Mouse (Mus musculus) Muller cell, postnatal 12 days (primary cell): ENCODE data around the gene Ccdc27.

Experiments
- DNase-seq: peaks from one replicate; pipeline ENCODE4 v3.0.0-alpha.2; 2015; ENCODE audit errors: inconsistent ontology term

The Ccdc27 gene

DNA sequence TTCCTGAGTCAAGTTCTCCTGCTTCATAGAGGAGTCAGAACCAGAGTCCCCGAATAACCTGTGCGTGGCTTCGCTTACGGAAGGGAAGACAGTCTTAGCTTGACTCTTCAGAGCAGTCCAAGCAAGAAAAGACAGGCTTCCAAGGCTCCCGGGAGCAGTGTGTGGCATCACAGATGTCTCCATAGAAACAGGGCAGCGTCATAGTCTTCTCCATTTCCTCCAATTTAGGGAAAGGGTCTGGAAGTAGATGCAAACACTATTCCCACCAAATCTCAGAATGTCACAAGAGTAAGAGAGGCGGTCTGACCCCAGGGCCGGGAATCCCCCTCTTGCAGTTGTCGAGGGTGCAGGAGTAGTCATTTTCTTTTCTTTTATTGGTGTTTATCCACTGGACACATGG lies at the start of gene Ccdc27:
Ccdc27 (minus strand) TSS at position 101 of the 400 bp plus-strand sequence.
- no peak for DNase-seq

DNA sequence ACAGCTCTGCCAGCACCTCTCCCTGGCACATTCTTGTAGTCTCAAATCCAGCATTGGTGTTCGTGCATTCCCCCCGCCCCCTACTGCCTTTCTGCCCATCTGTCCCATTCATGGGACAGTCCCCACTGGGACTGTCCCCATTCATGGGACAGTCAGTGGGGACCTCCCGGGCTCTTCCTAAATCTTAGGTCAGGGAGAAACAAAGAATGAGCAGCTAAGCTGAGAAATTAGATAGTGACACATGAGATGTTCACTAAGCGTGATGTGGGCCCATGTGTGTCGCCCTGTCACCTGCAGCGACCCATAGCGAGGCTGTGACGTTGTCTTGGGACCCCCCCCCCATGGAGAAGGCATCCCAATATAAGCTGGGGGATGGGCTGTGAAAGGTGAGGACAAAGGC lies 48.9 kb upstream of the Ccdc27 start:
- no peak for DNase-seq

DNA sequence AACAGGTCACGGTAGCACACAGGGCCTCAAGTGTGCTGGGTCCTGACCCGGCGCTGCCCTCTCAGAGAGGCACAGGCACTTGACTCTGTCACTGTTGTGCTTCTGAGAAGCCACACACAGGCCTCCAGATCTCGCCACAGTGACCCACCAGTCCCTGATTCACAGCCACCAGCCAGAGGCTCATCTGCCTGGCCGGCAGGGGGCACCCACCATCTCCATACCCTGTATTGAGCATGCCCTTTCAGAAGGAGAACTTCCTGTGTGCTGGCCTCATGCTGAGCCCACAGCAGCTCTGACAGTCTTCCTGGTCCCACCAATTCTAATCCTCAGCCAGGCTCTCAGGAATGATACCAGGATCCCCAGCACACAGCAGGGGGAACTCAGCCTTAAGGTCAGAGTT lies 46.7 kb upstream of the Ccdc27 start:
- no peak for DNase-seq

DNA sequence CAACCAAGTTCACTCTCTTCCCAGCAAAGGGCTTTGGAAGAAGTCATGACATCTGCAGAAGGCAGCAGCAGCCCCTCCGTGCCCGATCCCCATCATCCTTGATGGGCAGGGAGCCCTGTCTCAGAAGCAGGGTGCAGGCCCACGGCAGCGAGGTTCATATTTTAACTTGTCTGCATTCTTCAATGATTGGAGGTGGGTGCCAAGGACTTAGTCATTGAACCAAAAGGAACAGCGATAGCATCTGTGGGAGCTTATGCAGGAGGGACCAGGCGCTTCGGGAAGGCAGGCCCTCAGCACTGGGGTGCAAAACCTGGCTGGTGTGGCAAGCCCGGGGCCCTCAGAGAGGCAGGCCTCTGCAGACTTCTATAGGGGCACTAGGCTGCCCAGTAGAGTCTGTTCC lies 44.0 kb upstream of the Ccdc27 start:
- no peak for DNase-seq

DNA sequence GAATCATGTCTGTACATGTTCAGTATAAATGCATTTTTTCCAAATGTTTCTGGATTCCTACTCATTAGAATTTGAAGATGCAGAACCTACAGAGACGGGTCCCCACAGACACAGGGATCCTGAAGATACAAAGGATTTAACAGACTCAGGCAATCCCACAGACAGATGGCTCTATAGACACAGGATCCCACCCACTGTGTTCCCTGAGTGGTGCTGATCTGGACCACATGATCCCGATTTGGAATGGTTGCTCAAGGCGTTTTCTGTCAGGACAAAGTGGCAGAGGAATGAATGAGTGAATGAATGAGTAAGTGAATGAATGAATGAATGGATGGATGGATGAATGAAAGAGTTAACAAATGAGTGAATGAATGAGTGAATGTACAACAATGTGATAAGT lies 43.4 kb upstream of the Ccdc27 start:
- no peak for DNase-seq

DNA sequence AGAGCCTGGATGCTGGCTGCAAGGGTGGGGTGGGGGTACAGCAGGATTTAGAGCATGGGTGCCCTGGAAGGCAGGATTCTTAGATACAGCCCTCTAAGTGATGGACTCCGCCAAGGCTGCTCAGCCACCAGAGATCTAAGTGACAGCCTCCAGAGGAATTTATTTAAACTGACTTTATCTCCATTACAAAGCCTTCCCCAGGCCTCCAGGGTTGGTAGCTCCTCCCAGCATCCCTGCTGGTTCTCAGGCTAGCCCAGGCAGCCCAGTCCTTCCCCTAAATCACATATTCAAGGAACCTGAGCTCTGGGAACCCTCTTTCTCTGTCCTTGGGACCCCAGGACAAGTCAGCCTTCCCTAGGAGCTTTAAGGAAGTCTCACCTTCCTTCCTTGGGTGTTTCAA lies 39.5 kb upstream of the Ccdc27 start:
- DNase-seq, result no peak

DNA sequence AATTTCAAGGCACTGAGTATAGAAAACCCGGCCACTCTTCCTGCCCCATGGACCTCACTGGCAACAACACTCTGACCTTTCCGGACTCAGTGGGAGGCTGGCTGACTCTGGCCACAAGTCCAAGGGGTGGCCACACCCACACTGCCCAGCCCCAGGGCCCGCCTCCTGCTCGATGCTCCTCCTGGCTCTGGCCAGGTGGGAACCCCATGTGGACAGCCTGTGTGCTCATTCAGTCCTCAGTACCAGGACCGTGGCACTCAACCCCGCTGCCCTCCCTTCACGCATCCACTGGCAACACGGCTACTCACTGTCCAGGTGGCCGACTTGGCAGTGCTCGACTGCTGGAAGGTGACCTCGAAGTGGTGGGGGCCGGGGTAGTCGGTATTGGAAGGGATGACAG lies 38.5 kb upstream of the Ccdc27 start:
- DNase-seq, result no peak

DNA sequence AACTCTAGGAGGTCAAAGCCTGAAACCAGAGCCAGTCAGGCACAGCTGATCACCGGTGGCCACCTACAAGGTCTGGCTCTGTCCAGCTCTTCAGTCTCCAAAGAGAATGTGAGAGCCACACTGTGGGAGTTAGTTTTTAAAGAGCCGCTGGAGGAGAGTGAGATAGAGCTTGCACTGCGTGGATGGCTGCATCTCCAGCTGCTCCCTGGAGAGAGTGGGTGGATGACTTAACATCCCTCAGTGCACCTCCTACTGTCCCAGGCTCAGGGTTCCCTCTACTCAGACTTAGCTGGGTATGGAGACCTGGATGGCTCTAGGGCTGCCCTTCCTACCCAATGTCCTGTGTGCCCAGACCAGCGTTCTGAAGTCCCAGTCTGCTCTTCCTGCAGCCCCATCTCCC lies 37.7 kb upstream of the Ccdc27 start:
- no peak for DNase-seq

DNA sequence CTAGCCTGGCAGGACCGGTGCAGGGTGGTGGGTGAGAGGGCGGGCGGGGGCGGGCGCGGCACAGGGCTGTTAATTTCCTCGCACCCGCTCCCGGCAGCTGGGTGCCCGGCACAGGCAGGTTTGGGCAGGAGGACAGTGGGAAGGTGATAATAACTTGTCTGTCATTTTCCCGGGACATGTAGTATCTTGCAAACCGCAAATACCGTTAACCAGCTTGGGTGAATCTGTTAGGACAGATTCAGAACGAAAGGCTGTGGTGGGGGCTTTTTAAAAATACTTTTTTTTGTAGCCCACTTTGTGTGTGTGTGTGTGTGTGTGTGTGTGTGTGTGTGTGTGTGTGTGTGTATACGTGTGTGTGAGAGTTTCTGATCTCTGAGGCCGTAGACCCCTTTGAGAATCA lies 29.5 kb upstream of the Ccdc27 start:
- no peak for DNase-seq

DNA sequence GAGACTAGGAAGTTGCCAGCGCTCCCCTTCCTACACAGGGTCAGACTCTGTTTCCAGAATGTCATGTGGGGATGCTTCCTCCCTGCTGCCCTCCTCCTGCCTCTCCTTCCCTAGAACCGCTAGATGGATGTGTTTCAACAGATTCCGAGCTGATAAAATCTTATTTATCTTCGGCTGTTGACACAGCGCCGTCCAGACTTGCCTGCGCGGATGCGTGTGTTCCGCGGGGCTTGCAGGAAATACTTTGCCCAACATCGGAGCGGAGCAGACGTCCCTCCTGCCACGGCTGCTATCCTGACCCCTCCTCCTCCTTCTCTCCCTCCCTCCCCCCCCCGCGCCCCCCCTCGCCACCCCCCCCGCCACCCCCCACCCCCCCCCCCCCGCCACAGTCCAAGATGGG lies 29.0 kb upstream of the Ccdc27 start:
- DNase-seq, result no peak

DNA sequence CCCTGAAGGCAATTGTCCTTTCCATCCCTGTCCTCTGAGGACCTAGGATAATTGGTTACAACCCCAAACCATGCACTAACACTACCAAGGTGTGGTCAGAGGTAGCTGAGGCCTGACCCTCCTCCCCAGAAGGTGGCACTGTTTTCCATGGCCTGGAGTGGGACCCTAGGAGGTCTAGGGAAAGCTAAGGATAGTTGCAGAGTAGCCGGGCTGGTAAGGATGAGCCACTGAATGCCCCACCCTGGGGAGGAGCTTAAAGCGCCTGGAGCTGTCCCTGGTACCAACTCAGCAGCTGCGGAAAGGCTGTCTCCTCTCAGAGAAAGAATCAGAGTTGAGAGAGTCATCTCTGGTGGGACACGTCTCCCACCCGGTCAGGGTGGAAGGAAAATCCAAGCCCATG lies 28.4 kb upstream of the Ccdc27 start:
- DNase-seq, result peak; percentile 56

DNA sequence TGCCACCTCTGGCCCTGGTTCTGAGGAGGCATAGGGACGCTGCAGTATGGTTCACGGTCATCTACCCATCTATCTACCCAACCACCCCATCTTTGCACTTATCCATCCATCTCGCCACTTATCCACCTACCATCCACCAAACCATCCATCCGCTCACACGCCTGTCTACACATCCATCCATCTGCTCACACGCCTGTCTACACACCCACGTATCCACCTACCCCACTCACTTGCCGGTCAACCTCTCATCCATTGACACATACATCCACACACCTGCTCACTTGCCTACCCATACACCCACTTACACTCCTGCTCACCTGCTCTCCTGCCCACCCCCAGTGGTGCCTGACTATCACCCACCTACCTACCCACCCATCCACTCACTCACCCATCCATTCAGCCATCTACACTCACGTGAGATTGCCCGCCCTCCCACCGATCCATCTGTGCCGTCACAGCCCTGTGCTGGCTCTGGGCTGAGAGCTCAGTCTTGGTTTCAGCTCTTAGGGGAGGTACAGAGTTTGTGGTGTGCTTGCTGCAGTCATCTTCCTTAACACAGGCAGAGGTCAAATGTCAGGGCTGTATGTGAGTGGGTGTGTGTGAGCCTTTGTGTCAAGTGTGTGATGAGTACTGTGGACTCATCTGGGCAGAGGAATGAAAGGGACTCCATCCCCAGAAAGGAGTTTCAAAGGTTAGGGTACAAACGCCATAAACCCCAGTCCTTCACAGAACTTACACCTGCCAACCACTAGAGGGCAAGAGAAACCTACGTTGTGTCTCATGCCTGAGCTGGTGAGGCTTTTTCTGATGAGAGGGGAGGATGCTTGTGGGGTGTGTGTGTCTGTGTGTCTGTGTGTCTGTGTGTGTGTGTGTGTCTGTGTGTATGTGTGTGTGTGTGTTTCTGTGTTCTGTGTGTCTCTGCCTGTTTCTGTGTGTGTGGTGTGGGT lies 22.6 kb upstream of the Ccdc27 start:
- peak; percentile 41 for DNase-seq

DNA sequence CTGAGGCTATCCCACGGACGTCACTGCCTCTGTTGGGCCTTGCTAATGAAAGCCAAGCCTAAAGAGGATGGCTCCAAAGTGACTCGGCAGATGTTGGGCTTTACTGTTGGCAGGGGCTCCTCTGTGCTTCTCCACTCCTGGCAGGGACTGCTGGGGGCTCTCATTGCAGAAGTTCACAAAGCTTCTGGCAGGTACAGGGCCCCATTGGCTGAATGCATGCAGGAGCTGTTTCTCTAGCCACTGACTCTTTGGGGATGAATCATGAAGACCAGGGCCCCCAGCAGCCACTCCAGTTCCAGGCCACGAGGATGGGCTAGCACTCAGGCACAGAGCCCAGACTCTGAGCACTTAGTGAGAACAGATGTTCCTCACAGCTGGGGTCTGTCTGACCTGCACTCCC lies 15.2 kb upstream of the Ccdc27 start:
- no peak for DNase-seq

DNA sequence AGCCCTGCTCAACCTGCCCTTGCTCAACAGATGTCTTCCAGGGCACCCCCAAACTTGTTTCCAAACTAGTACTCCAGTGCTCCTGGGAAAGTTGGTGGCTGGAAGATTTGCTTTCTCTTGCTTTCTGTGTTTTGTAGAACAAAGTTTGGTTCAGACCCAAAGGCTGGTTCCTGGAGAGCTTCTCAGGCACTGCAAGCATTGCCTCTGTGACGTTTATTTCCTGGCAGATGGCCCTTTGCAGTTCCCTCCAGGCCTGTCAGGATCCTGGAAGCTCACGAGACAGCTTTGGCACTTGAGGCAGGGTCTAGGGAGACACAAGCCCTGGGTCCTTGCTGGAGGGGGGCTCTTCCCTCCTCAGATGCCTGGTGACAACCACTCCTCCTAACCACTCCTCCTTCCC lies 14.2 kb upstream of the Ccdc27 start:
- no peak for DNase-seq

DNA sequence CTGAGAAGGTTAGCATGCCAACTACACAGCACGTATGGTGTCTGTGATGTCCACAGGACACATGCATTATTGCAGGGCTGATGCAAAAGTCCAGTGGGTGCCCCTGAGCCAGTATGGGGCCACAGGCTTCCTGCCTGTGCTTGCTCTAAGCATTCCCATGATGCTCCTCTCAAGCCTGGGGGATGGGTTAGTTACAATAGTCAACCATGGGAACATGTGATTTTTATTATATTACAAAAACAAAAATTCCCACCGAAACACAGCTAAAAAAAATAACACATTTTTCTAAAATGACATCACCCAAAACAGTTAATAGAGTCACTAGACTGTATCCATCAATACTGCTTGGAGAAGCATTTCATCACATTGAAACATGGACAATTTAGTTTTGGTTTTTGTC lies 13.6 kb upstream of the Ccdc27 start:
- no peak for DNase-seq

DNA sequence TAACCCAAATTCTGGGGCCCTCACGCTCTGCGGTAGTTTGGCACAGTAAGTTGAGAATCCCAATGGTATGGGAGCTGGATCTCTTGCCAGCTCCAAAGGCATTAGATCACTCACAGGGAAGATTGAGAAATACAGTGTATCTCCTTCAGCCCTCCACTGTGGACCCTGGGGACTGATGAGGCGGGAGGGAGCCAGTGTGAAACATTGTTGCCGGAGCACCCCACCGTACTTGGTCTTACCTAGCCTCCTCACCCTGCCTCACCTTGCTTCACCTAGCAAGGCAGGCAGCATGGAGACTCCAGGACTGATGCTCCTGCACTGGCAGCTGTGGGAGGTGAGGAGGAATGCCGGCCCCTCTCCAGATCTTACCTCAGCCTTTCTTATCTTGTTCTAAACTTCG lies 13.0 kb upstream of the Ccdc27 start:
- DNase-seq, result no peak

DNA sequence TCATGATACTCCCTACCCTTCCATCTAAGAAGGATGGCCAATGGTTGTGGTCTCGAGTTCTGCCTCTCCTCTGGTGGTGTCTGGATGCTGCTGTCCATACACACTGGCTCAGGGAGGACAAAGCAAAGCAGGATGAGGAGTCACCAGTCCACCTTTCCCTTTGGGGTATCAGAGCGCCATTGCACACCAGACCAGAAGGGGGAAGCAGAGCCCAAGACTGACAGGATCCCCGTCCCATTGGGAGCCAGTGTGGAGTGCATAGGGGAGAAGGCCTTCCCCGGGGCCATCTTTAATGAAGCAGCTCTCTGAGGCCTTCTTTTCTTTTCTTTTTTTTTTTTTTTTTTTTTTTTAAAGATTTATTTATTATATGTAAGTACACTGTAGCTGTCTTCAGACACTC lies 10.6 kb upstream of the Ccdc27 start:
- DNase-seq, result no peak

DNA sequence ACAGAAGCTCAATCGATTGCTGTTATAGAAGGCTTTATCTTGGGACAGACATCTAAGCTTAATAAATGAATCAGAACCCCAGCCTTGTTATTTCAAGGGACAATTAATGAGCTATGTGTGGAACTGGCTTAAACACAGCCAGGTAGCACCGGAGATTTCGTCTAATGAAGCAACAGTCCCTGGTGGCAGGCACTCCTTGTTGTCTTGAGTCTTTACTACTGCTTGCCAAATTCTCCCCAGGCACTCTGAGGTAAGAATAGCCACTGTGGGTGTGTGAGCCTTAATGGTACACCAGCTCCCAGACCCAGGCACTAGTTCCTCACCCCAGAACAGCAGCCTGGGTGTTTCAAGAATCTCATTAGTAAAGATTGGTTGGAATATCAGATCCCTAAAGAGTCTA lies 8.9 kb upstream of the Ccdc27 start:
- DNase-seq, result no peak

DNA sequence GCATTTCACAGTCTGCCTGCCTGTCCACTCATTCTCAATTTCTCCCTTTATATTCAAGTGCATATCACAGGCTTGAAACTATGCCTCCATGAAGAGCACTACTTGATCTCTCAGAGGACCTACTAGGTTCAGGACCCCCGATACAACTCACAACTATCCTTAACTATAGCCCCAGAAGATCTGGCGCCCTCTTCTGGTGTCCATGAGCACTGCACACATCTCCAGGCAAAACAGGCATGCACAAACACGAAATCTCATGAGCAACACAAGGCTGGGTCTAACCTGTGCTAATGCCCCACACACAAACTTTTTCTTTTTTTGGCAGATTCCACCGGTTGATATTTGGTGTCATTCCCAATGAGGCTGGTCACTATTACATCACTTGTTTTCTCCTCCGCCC lies 3.4 kb upstream of the Ccdc27 start:
- no peak for DNase-seq

DNA sequence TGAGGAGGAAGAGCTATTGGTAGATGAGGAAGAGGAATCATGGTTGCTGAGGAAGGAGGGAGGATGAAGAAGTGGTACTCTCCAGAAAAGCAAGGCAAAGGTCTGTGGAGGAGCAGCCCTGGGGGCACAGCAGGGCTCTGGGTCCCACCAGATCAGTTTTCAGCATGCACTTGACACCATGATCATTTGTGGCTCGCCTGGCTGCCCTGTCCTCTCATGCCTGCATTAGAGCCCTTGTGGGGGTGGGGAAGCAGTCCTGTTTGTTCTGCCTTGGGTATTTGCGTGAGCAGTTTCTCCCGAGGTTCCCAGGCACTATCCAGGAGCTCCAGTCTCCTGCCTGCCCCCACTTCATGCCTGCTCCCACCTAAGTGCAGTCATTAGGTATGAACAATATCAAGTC lies 5.4 kb downstream of the Ccdc27 start:
- no peak for DNase-seq

DNA sequence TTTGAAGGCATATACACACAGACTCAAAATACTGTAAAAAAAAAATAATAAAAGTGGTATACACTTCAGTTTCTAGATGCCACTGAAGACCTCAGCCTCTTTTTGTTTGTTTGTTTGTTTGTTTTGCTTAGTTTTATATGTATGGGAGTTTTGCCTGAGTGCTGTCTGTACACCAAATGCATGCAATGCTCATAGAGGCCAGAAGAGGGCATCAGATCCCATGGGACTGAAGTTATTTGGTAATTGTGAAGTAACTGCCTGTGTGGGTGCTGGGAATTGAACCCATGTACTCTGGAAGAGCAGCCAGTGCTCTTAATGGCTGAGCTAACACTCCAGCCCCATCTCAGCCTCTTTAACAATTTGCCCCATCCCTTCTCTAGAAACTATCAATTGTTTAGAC lies 13.8 kb downstream of the Ccdc27 start:
- DNase-seq, result no peak

DNA sequence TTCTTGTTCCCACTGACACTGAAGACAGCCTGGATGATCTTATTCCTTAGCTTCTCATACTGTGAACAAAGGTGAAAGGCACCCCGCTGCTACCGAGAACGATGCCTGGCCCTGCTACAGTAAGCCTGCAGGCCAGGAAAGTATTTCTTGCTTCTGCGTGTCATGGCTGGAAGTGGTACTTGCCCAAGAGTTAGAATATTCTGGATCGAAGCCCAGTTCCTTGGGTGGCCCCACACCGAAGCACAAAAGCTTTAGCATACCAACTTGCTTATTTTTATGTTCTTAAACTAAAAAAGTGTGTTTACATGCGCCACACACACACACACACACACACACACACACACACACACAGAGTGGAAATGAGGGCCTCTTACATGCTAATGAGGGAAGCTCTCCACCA lies 14.4 kb downstream of the Ccdc27 start:
- DNase-seq, result no peak

DNA sequence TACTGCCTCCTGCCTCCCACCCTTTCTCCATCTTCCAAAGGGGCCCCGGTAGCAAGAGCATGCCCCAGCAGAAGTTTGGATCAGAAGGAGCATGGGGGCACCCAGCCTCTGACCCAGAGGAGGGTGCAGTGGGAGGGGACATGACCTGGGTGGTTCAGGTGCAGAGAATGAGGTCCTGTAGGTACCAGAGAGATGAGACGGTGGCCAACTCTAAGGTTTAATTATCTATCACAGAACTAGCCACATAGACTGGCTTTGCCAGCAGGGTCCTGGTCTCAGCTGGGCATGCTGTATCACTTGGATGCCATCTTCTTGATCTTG lies 16.1 kb downstream of the Ccdc27 start:
- DNase-seq, result no peak
